Mouse (Mus musculus) heart, adult 8-10 months (tissue): Measurements from ENCODE around the gene Tmem258. TPM values are rescaled to one million over a fixed set of nuclear protein-coding genes. Genes with fewer than 3 reads are reported as not detected.

Experiments used
- DNase-seq: peaks from one replicate; pipeline ENCODE4 v3.0.0; 2022; ENCODE audit warnings: low spot score
- microRNA-seq: library from miRNA; unstranded; fragments of <30 nt; microRNA quantifications from one replicate; pipeline ENCODE4 v1.2.0, GENCODE M21; 2022
- total RNA-seq, 4 experiments: library from RNA; stranded (reverse); gene quantifications; 2 replicates each; pipeline ENCODE4 v1.2.4; 2022

The Tmem258 gene
- total RNA-seq, 4 experiments from 2014 or later: 163 to 218 (median 190) TPM

DNA sequence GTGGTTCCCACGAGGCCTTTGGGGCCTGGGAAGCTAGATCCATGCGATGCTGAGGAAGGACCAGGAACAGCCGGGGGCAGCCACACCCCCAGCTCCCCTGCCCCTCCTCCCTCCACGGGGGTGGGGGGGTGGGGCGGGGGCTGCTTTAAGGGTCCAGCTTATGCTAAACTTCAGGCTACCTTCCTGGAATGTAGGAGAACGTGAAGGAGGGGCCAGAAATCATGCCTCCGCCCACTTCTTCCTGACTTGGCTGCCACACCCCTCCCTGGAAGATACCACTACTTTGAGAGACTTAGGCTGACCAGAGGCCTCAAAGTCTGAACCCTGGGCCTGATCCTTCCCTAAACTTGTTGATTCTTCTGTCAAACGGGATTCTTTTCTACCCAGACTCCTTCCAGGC lies 18.8 kb downstream of the Tmem258 start:
- no peak for DNase-seq

DNA sequence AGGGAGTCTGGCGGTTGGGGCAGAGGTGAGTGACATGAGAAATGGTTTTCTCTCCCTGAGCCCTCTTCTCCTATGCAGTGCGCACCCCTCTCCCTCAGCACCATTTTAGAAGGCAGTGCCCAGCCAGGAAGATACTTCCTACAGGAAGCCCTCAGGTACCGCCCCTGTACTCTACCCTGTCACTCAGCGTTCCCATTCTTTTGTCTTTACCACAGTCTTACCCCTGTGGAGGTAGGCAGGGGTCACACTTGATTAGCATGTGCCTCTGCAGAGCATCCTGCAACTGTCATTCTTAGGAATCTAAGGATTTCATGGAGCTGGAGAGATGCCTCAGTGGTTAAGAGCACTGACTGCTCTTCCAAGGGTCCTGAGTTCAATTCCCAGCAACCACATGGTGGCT lies 19.7 kb downstream of the Tmem258 start:
- no peak for DNase-seq

DNA sequence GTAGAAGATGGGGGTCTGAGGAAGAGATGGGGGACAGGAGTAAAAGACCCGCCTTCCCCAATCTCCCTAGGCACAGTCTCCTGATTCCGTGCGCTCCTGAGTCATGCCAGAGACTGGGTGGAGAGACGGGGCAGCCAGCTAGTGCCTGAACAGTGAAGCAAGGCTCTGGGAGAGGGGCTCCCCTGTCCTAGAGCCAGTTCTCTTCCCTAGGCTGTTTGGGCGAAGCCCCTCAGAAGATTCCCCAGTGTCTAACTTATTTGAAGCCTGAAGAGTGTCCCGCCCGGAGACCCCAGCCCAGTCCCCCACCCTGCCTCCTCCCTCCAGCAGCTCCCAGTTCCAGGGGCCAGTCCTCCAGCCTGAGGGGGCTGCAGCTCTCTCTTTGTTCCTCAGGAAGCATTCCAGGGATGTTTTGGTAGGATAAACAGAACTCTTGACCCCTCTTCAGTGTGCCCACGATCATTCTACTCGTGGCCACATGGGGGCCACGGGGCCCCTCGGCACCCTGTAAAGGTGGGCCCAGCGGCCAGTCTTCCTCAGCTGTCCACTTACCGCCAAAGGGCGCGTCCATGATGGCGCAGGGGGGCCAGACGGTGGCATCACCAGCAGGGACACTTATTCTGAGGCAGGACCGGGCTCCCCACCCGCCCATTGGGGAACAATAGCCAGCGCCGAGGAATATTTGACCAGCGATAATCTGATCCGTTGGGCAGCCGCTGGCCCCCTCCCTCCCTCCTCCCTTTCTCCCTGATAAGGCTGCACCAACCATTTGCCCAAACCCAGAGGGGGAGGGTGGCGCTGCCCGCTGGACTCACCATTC lies 21.0 kb downstream of the Tmem258 start:
- no peak for DNase-seq

DNA sequence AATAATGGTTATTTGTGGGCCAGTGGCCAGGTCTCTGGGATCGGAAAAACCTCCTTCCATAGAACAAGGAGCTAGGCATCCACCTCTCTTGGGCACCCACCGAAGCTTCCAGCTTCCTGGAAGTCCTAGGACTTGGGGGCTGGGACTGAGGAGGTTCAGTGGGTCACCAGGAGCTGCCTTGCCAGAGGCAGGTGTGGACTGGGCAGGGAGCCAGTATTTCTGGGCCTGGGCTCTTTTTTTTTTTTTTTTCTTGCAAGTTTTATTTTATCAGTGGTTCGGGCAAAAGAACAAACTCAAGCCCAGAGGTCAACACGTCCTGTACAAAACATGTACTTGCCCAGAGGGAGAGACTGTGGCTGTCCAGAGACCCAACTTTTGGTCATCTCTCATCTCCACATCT lies 22.0 kb downstream of the Tmem258 start:
- no peak for DNase-seq

DNA sequence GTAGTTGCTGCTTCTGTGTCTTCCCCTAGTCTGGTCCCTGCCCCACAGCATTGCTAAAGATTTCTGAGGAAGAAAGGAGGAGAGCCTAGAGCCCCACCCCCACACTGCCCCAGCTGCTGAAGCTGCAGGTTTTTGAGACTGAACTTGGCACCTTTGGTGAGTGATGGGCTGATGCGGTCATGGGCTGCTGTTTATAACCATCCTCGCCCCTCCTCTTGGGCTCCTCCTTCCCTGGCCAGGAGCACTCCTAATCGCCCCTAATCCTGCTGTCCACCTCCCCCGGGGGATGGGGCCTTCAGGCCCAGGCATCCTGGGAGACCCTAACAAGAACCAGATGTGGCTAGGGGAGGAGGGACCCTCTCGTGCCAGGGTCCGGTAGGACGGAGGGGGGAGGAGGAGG lies 27.2 kb downstream of the Tmem258 start:
- DNase-seq: no peak

DNA sequence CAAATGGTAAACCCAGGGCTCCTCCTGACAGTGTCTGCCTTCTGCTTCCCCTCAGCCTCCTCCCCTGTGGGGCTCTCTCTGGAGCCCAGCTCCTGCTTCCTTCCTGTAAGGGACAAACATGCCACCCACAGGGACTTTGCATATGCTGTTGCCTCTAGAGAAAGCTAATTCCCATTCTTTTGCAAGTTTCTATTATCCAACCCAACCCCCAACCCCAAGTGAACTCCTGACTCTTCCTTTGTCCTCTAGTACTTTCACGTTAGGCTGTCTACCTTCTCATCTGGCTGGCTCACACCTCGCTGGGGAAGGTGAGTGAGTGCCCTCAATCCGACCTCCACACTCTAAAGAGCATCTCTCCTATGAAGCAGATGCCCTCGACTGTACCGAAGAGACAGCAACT lies 28.1 kb downstream of the Tmem258 start:
- no peak for DNase-seq

DNA sequence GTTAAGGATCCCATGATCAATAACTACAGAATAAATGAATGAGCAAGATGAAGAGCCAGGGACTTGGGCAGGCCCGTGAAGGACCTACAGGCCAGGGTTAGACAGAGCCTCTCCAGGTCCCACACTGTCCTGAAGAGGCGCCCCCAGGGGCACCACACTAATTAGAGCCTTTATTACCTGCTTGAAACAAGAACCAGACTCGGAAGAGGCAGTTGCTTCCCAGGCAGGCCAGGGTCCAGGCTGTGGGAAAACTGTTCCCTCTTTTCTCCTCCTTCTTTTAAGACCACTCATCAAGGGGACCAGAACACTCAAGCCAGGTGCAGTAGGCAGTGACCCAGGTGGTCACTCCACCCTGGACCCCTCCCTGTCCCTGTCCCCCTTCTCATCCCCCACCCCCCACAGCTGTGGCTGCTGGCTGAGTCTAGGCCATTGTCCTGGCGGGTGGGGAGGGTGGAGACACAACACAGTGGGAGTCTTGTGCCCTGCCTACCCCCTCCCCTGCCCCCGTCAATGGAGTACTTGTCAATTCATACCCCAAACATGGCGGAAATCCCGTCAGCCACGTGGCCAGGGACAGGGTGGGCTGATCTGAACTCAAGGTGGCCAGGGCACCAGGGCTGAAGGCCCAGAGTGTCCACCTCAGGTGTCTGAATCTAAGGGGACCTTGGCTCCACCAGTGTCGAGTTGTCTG lies 28.7 kb downstream of the Tmem258 start:
- DNase-seq: no peak

DNA sequence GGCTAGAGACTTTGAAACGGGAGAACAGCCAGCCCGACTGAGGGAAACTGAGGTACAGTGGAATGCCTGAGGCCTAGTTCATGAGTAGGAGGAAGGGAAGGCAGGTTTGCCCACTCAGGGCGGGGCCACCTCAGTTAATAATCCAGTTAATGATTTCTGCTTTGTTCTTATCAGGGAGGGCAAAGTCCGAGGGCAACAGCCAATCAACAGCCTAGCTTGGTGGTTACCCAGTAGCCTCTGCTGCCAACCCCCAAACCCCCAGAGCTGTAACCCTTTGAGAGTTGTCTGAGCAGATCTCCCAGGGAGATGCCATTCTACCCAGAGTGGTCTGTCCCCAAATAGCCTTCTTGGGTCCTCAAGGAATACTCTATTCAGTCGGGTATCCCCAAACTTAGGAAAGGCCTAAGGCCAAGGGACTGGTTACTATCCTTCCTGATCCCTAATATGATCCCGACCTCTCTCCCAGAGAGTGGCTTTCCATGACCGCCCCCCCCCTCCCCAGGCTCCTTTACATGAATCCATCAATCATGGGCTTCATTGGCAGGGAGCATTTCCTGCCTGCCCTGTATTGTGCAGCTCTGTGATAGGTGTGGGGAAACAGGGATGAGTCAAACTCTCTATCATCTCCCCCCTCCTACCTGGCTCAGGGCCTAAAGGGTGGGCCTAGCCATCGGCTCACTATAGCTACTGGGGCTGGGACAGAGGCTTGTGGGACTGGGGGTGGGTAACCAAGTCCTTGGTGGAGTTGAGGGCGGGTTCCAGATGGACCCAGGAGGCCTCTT lies 32.2 kb downstream of the Tmem258 start:
- DNase-seq: no peak

DNA sequence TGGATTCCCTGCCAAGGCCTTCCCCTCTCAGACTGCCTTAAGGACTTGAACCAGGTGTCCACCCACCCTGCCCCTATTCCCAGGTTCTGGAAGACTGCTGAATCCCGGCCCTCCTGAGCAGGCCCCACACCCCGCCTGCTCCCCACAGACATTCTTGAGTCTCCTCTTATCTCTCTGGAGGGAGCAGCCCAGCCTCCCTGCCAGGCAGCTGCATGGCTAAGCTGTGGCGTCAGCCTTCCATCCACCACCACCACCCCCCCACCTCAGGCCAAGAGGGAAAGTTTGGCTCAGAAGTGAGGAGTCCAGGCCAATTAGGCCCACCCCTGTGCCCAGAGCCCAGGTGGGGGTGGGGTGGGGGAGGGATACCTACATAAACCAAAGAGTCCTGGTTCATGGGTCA lies 34.7 kb downstream of the Tmem258 start:
- DNase-seq: no peak

DNA sequence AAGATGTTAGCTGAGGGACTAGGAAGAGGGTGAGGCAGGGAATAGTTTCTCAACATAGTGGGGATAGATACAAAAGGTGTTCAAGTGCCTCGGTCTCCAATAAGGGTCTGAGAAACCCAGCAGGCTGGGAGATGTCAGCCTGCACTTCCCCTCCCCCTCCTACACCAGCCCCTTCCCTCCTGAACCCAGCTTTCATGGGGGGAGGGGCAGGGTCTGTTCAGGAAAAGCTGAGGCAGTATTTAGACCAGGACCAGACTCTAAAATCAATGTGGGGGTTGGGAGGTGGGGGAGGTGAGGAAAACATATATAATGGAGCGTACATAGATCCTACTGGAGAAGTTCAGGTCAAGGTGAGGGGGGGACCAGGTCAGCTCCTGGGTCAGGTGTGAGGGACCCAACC lies 35.6 kb downstream of the Tmem258 start:
- no peak for DNase-seq

DNA sequence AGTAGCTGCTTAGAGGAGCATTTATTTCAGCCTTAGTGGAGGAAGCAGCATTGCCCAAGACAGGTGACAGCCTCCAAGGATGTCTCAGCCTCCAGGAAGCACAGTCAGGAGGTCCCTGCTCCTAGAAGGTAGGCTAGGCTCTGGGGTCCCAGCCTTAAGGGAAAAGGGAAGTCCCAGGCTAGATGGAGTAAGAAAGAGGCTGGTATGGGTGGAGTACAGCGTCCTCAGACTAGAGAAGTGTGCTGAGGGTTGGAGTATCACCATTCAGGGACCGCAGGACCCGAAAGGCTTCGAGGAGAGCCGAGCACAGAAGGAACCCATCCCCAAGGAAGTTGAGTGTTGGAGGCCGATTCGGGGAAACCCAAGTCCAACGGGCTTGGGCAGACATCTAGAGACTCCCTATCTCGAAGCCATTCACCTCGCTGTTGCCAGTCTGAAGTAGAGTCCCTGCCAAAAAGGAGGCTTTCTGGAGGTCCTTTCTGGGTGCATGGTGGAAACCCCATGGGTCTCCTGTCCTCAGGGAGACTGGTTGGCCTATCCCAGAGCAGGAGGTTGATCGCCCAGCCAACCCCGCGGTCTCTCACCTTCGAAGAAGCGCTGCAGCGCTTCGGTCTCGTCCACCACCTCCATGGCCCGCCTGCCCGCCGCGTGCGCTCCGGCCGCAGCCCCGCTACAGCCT lies 36.3 kb downstream of the Tmem258 start:
- DNase-seq: no peak

DNA sequence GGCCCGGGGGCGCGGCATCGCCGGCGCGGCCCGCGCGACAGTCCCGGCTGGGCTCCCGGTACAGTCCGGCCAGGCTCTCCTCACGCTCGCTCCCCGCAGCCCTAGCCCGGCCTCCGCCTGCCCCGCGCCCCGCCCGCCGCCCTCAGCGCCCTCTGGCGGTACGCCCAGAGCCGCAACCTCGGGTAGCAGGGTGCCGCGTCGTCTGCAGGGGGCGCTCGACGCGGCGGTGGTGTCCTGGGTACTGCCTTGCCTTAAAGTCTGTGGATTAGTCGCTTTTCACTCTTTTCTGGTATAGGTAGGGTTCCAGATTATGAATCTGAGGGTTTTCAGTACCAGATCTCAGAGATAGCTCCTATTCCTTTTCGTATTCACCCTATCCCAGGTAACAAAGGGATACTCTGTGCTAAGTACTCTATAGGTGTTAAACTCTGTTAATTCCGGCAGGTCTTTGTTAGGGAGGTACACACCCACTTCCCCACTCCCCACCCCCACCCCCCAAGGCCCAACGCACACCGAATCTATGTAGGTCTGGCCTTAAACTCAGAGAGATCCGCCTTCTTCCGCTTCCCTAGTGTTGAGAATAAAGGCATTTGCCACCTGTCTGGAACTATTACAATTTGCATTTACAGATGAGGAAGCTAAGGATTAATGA lies 37.0 kb downstream of the Tmem258 start, which contains the start of gene Myrf:
Myrf (minus strand) TSS at position 95 of the 652 bp plus-strand sequence.
- peak; percentile 60 for DNase-seq

DNA sequence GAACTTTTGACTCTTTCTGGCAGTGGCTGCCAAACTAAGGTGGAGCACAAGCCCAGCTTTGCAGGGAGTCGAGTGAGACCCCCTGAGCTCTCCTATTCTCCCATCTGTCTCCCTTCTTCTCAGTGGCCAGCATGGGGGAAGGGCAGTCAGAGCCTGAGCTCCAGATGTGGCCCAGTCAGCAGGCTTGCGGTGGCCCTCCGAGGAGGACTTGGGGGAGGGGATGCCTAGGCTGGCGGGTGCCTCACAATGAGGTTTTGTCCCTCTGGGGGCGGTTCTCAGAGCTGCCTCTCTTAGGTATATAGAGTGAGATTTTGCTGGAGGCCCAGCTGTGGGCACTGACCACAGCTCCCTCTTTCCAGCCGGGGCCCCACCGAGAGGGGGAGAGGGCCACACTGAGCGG lies 39.1 kb downstream of the Tmem258 start:
- DNase-seq: no peak

DNA sequence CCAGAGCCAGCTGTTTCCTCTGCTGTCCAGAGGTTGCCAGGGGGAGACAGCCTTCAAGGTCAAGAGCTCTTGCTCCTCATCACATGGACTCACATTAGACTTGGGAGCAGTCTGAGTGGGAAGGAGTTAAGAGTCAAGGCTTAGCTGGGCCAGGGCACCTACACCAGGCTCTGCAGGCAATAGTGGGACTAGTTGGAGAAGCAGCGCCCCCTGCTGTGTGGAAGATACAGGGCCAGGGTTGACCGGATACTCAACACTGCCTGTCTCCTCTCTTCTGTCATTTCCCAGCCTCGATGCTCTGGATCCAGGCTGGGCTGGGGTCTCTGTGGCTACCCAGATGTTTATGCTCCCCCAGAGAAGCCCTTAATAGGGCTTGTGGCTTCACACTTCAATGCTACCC lies 40.4 kb downstream of the Tmem258 start:
- peak; percentile 19 for DNase-seq

DNA sequence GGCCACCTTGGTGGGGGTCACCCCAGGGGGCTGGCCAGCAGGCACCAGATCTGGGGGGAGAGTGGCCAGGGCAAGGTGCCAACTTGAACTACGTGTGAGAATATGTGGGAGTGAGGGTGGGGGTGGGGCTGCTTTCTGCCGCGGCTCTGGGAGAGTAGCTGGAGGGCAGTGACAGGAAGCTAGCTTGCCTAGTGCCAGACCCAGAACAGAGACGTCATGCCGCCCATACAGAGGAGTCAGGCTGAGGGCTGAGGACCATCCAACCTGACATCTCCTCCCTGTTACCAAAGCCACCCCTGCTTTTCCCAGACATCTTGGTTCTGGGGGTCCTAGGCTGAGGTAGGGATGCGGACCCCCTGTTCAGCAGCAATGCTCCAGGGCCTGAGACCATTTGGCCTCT lies 43.4 kb downstream of the Tmem258 start:
- no peak for DNase-seq

DNA sequence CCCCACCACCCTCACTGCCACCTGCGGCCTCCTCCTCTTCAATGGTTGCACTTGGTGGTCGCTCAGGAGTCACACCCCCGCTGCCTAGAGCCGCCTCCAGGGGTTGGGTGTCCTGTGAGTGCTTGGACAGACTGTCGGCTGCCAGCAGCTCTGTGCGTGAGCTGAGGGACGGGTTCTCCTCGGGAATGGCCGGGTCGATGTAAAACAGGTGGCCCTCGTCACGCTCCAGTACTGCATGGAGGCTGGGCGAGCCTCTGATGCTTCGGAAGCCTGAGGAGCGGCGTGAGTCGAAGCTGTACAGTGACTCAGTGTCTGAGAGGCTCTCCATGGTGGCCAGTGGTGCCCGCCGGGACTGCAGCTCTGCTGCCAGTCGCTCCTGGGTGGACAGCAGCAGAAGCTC lies 44.3 kb downstream of the Tmem258 start:
- no peak for DNase-seq

Small RNA genes lying within 50 kb of the gene (microRNA-seq; reads per million reads assigned to microRNA genes)
- gene Mir6993: not detected

Other genes with a start within 250 kb of the Tmem258 start
- 1,000 to 10,000 TPM; 2,773 to 3,210 (median 2,950) TPM for gene Fth1, start 223.4 kb upstream of the Tmem258 start, total RNA-seq
- gene Best1, start 202.4 kb upstream of the Tmem258 start, total RNA-seq: under 1 TPM in 2 of 4 experiments, not detected in 2; 0.14 to 0.65 TPM
- gene Rab3il1, start 202.3 kb upstream of the Tmem258 start, total RNA-seq: 1 to 10 TPM; 6.3 to 8.1 (median 7.5) TPM
- gene Fads3, start 162.4 kb upstream of the Tmem258 start, total RNA-seq: 10 to 100 TPM; 34.9 to 43.8 (median 37.4) TPM
- gene Fads2, start 102.3 kb upstream of the Tmem258 start, total RNA-seq: 1 to 10 TPM; 4.6 to 6.0 (median 5.1) TPM
- gene Fads1, start 21.1 kb upstream of the Tmem258 start, total RNA-seq: 10 to 100 TPM; 19.6 to 26.2 (median 23.4) TPM
- gene Fen1, start 155 bp downstream of the Tmem258 start, total RNA-seq: 1 to 10 TPM; 3.5 to 5.3 (median 4.9) TPM
- 1 to 10 TPM; 4.1 to 8.0 (median 7.2) TPM for gene Myrf, start 36.7 kb downstream of the Tmem258 start, total RNA-seq
- gene Dagla, start 100.9 kb downstream of the Tmem258 start, total RNA-seq: 1 to 10 TPM; 2.8 to 3.7 (median 3.1) TPM
- gene Syt7, start 185.1 kb downstream of the Tmem258 start, total RNA-seq: 10 to 100 TPM; 33.2 to 39.1 (median 35.8) TPM